Mouse (Mus musculus): Measurements from ENCODE around the gene Atp8a2. TPM values are rescaled to one million over a fixed set of nuclear protein-coding genes. Genes with fewer than 3 reads are reported as not detected.
"Not testable (repeated sequence)": the region's sequence is repeated elsewhere in the genome, so short reads cannot be mapped to it uniquely, and the experiment has no call there.

Gene Atp8a2
- polyA plus RNA-seq, 1 experiment from 2014 or later = 9.0 TPM

DNA sequence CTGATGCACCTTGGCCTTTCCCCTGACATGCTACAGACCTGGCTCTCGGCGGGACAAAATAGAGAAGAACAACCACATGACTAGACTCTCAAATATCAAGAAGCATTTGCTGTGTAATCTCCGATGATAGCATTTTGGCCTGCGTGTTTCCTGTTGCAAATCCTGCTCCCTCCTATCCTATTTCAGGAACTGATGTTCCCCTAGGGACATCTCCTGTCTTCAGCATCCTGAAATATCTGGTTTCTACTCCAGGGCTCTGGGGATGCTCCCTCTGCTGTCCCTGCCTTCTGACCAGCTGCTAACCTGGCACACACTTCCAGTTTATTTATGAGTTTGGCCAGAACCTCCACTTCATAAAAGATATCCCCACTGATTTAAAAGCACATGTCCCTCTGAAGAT, 470.0 kb downstream of the Atp8a2 start:
- DNase-seq (ENCODE audit: low spot score) (no peak), ATAC-seq (ENCODE audit: insufficient read depth, low FRiP score, low TSS enrichment) (no peak)
- Histone ChIP-seq H3K9me3 (ENCODE audit: control insufficient read depth, low read length) (no peaks in the 10 kb centered on the region), H3K9ac (ENCODE audit: low read length) (no peak overlapping the region), H3K27me3 (ENCODE audit: control insufficient read depth, insufficient read depth, low read length) (peaks cover 18% of the 10 kb centered on the region), H3K27ac (ENCODE audit: low read depth, low read length) (no peak overlapping the region), H3K4me3 (ENCODE audit: low read depth, low read length) (no peak overlapping the region), H3K4me1 (ENCODE audit: control insufficient read depth, insufficient read depth, low read length) (no peaks in the 10 kb centered on the region), H3K36me3 (ENCODE audit: control insufficient read depth, insufficient read depth, low read length) (no peaks in the 10 kb centered on the region), H3K4me2 (ENCODE audit: low read depth) (no peak overlapping the region)
- WGBS = 76% methylated on average over 4 of the region's 4 CpGs

- no peaks in the 10 kb centered on the region for H3K36me3 ChIP-seq (ENCODE audit: control insufficient read depth, insufficient read depth, low read length)
- no peak overlapping the region for H3K27ac ChIP-seq (ENCODE audit: low read depth, low read length)
- H3K9ac ChIP-seq (ENCODE audit: low read length) = no peak overlapping the region
- no peak for ATAC-seq (ENCODE audit: insufficient read depth, low FRiP score, low TSS enrichment)
- H3K4me3 ChIP-seq (ENCODE audit: low read depth, low read length) = no peak overlapping the region
- no peaks in the 10 kb centered on the region for H3K9me3 ChIP-seq (ENCODE audit: control insufficient read depth, low read length)
- 85% methylated on average over 2 of the region's 2 CpGs for whole genome bisulfite sequencing
- DNase-seq (ENCODE audit: low spot score) = no peak
- no peak overlapping the region for H3K4me2 ChIP-seq (ENCODE audit: low read depth)
- H3K27me3 ChIP-seq (ENCODE audit: control insufficient read depth, insufficient read depth, low read length) = no peaks in the 10 kb centered on the region
- H3K4me1 ChIP-seq (ENCODE audit: control insufficient read depth, insufficient read depth, low read length) = no peaks in the 10 kb centered on the region
These were observed 473.8 kb downstream of the Atp8a2 start for GRCm38 (mm10) chr14:59723163-59723562.

- DNase-seq (ENCODE audit: low spot score) (no peak), ATAC-seq (ENCODE audit: insufficient read depth, low FRiP score, low TSS enrichment) (no peak)
- H3K9me3 ChIP-seq (ENCODE audit: control insufficient read depth, low read length) = no peaks in the 10 kb centered on the region
- H3K4me2 ChIP-seq (ENCODE audit: low read depth) = no peak overlapping the region
- no peak overlapping the region for H3K27ac ChIP-seq (ENCODE audit: low read depth, low read length)
- no peaks in the 10 kb centered on the region for H3K36me3 ChIP-seq (ENCODE audit: control insufficient read depth, insufficient read depth, low read length)
- H3K9ac ChIP-seq (ENCODE audit: low read length) = no peak overlapping the region
- no peaks in the 10 kb centered on the region for H3K4me1 ChIP-seq (ENCODE audit: control insufficient read depth, insufficient read depth, low read length)
- 82% methylated on average over 4 of the region's 4 CpGs for WGBS
- no peak overlapping the region for H3K4me3 ChIP-seq (ENCODE audit: low read depth, low read length)
- no peaks in the 10 kb centered on the region for H3K27me3 ChIP-seq (ENCODE audit: control insufficient read depth, insufficient read depth, low read length)
These were observed 475.0 kb downstream of the Atp8a2 start for GRCm38 (mm10) chr14:59721957-59722356.

DNA sequence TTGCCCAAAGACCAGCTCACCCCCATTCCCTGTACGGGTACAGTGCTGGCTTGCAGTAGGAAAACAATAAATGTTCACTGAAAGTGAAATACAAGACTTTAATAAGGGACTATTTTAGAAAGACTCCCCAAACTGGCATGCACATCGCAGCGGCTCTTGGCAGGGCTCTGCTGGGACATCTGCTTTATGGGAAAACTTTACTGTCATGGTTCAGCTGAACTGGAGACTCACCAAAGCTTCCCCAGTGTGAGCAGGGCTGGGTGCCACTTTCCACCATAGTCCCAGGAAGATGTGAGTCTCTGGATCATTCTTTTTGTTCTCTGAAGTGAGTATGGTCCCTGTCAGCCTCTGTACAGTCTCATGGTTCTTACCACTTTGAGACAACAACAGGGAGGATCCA, 475.6 kb downstream of the Atp8a2 start:
- no peak for ATAC-seq (ENCODE audit: insufficient read depth, low FRiP score, low TSS enrichment)
- 92% methylated on average over 3 of the region's 3 CpGs for WGBS

DNA sequence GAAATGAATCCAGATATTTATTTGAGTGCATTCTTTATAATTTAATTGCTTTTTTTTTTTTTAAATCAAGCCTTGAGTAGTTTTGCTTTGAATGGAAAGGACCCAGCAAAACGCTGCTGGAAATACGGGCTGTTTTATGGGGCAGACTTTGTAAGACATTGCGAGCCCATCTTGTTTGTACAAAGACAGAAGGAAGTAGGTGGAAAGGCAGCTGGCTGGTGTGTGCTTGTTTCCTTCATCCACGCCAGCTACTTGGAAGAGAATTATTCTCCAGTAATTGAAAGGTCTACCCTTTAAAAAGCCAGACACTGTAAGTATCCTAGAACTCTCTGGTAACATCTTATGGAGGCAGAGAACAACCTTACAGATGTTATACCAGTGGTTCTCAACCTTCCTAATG, 476.6 kb downstream of the Atp8a2 start:
- Histone ChIP-seq H3K4me1 (ENCODE audit: control insufficient read depth, insufficient read depth, low read length) (no peaks in the 10 kb centered on the region), H3K9me3 (ENCODE audit: control insufficient read depth, low read length) (no peaks in the 10 kb centered on the region), H3K9ac (ENCODE audit: low read length) (no peak overlapping the region), H3K27ac (ENCODE audit: low read depth, low read length) (no peak overlapping the region), H3K4me3 (ENCODE audit: low read depth, low read length) (no peak overlapping the region), H3K27me3 (ENCODE audit: control insufficient read depth, insufficient read depth, low read length) (no peaks in the 10 kb centered on the region), H3K36me3 (ENCODE audit: control insufficient read depth, insufficient read depth, low read length) (no peaks in the 10 kb centered on the region), H3K4me2 (ENCODE audit: low read depth) (no peak overlapping the region)
- DNase-seq (ENCODE audit: low spot score) = no peak
- no peak for ATAC-seq (ENCODE audit: insufficient read depth, low FRiP score, low TSS enrichment)
- 84% methylated on average over 4 of the region's 4 CpGs for whole genome bisulfite sequencing

More for the DNA sequence above, 475.6 kb downstream of the Atp8a2 start:
- Histone ChIP-seq H3K9ac (ENCODE audit: low read length) (no peak overlapping the region), H3K4me3 (ENCODE audit: low read depth, low read length) (no peak overlapping the region), H3K9me3 (ENCODE audit: control insufficient read depth, low read length) (no peaks in the 10 kb centered on the region), H3K4me1 (ENCODE audit: control insufficient read depth, insufficient read depth, low read length) (no peaks in the 10 kb centered on the region), H3K36me3 (ENCODE audit: control insufficient read depth, insufficient read depth, low read length) (no peaks in the 10 kb centered on the region), H3K4me2 (ENCODE audit: low read depth) (no peak overlapping the region), H3K27me3 (ENCODE audit: control insufficient read depth, insufficient read depth, low read length) (no peaks in the 10 kb centered on the region), H3K27ac (ENCODE audit: low read depth, low read length) (no peak overlapping the region)
- DNase-seq (ENCODE audit: low spot score) = no peak

DNA sequence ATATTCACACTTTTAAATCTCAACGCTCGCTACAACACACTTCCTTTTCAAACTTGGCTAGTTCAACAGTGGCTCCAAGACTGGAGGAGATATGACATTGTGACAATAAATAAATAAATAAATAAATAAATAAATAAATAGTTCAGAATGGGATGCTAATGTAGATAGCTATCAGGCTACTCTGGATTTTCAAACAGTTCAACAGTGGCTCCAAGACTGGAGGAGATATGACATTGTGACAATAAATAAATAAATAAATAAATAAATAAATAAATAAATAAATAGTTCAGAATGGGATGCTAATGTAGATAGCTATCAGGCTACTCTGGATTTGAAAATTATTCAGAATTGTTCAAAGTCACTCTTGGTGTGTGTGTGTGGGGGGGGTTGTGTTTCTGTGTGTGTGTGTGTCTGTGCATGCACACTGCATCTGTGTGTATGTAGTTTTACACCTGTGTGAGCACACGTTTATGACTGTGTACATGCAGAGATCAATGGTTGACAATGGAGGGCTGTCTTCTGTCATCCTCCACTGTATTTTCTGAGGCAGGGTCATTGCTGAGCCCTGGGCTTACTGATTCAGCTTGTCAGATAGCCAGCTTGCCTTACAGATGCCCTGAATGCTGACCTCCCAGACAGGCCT, 480.4 kb downstream of the Atp8a2 start:
- not testable (repeated sequence) for H3K27me3 ChIP-seq (ENCODE audit: control insufficient read depth, insufficient read depth, low read length); H3K36me3 ChIP-seq (ENCODE audit: control insufficient read depth, insufficient read depth, low read length); H3K4me2 ChIP-seq (ENCODE audit: low read depth); ATAC-seq (ENCODE audit: insufficient read depth, low FRiP score, low TSS enrichment); H3K9me3 ChIP-seq (ENCODE audit: control insufficient read depth, low read length); H3K4me3 ChIP-seq (ENCODE audit: low read depth, low read length); H3K4me1 ChIP-seq (ENCODE audit: control insufficient read depth, insufficient read depth, low read length); H3K27ac ChIP-seq (ENCODE audit: low read depth, low read length); H3K9ac ChIP-seq (ENCODE audit: low read length); DNase-seq (ENCODE audit: low spot score)
- WGBS = 88% methylated on average over 3 of the region's 3 CpGs

DNA sequence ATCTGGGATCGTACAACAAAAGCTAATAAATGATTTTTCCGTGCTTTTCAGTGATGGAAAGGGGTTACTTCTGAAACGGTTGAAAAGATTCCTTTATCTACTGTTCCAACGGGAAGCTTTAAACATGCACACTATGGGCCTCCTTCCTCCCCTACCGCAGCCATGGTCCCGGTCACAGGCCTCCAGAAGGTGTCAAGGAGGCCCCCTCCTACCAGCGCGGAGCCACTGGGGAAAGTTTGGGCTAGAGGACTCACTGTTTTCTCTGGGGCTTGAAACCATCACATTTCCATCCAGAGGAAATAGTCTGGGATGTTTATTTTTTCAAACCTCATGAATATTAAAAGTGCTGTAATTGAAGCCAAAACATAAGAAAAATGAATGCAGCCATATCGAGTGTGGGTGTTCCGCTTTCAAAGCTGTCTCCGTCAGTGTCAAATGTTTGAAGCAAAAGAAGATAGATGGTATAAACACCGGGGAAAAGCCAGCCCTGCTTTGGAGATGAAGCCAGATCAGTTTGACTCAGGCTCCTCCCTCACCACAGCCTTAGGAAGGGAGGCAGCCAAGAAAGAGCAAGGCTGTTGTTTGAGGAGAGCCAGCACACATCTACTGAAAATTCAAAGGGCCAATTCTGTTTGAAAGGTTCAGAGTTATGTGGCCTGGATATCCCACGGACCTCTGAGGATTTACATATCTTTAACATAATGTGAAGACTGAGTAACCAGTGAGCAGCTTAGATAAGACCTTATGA, 481.1 kb downstream of the Atp8a2 start:
- H3K4me1 ChIP-seq (ENCODE audit: control insufficient read depth, insufficient read depth, low read length) = no peaks in the 10 kb centered on the region
- H3K36me3 ChIP-seq (ENCODE audit: control insufficient read depth, insufficient read depth, low read length) = no peaks in the 10 kb centered on the region
- no peaks in the 10 kb centered on the region for H3K9me3 ChIP-seq (ENCODE audit: control insufficient read depth, low read length)
- no peak overlapping the region for H3K27ac ChIP-seq (ENCODE audit: low read depth, low read length)
- H3K27me3 ChIP-seq (ENCODE audit: control insufficient read depth, insufficient read depth, low read length) = no peaks in the 10 kb centered on the region
- ATAC-seq (ENCODE audit: insufficient read depth, low FRiP score, low TSS enrichment) (no peak), DNase-seq (ENCODE audit: low spot score) (no peak)
- WGBS = 57% methylated on average over 13 of the region's 13 CpGs
- no peak overlapping the region for H3K9ac ChIP-seq (ENCODE audit: low read length)
- H3K4me3 ChIP-seq (ENCODE audit: low read depth, low read length) = no peak overlapping the region
- H3K4me2 ChIP-seq (ENCODE audit: low read depth) = no peak overlapping the region

DNA sequence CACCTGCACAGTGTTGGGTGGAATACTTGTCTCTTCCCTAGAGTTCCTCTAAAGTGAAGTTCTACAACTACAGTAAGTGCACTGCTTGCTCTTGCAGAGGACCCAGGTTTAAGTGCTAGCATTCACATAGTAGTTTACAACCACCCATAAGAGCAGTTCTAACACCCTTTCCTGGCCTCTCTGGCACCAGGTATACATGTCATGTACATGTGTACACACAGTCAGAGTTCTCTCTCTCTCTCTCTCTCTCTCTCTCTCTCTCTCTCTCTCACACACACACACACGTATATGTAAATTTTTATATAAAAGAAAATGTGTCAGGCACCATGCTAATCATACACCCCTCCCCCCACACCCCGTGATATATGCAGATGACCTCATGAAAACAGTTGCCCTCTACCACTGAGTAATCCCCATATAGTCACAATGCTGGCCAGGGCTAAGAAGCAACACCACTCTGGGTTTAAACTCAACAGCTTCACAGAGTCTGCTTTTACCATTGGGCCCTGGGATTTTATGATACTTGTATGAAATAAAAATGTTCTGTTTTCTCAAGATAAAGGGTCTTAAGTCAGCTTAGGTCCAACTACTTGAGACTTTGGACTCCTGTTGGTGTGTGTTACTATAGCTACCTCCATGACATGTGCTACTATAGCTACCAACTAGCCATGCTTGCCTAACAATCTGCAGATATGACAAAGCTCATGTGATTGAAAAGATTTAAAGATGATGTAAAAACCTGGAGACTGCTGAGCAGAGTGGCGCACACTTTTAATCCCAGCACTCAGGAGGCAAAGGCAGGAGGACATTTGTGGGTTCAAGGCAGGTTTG, 487.3 kb downstream of the Atp8a2 start:
- no peaks in the 10 kb centered on the region for H3K36me3 ChIP-seq (ENCODE audit: control insufficient read depth, insufficient read depth, low read length)
- H3K9ac ChIP-seq (ENCODE audit: low read length) = no peak overlapping the region
- no peaks in the 10 kb centered on the region for H3K27me3 ChIP-seq (ENCODE audit: control insufficient read depth, insufficient read depth, low read length)
- no peak overlapping the region for H3K4me2 ChIP-seq (ENCODE audit: low read depth)
- no peak overlapping the region for H3K27ac ChIP-seq (ENCODE audit: low read depth, low read length)
- no peaks in the 10 kb centered on the region for H3K9me3 ChIP-seq (ENCODE audit: control insufficient read depth, low read length)
- no peak for ATAC-seq (ENCODE audit: insufficient read depth, low FRiP score, low TSS enrichment)
- H3K4me1 ChIP-seq (ENCODE audit: control insufficient read depth, insufficient read depth, low read length) = no peaks in the 10 kb centered on the region
- no peak for DNase-seq (ENCODE audit: low spot score)
- no peak overlapping the region for H3K4me3 ChIP-seq (ENCODE audit: low read depth, low read length)
- 79% methylated on average over 3 of the region's 3 CpGs for WGBS
